ENCODE assay signal across 8 mouse cellular contexts in the genomic region with DNA sequence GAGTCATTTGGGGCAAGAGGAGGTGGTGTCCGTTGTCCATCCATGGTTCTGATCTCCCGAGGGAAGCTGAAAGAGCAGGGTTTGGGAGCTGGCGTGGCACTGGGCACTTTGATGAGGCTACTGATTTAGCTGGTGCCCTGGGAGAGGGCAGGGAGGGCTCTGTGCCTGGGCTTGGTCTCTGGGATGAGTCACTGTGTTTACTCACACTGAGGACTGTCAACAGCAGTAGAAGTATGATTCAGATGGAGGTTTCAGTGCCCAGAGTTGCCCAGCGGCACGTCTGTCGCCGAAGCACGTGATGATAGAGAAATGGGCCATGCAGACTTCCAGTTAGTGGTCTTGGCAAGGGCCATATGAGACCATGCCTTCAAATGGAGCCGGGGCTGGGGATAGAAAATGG.
"Had no signal": no experiment of that assay in that cellular context is flagged by ENCODE, and none has a peak within 500 bp of the region (broad histone marks: within the 10 kb centered on the region; RNA-seq: fewer than 3 reads in every experiment).

No protein-coding gene starts in this region.

- DNase-seq: liver, postnatal 0 days; lung, adult 2 months; lung, postnatal 14 days; lung, postnatal 36 days; right cerebral cortex, postnatal 14 days; thymus, adult 2 months; thymus, postnatal 25 days; thymus, postnatal 4 days had no signal
